Mouse (Mus musculus) forebrain, postnatal 0 days (tissue): ENCODE results near the gene Stard5. TPM values are rescaled to one million over a fixed set of nuclear protein-coding genes. Genes with fewer than 3 reads are reported as not detected.

ENCODE experiments used
- ATAC-seq: fragments of 200-750 bp; cut with Nextera tagmentation; 2 replicates; pipeline ENCODE4 v1.8.0; 2017; ENCODE audit warnings: mild to moderate bottlenecking, moderate library complexity
- DNase-seq: peaks from one replicate; pipeline ENCODE4 v3.0.0-alpha.2; 2015
- H3K27ac ChIP-seq: fragments of 300-500 bp; sonication (generic); 2 replicates; pipeline ENCODE4 v1.5.1; 2014; ENCODE audit warnings: low read depth, mild to moderate bottlenecking, antibody characterized with exemption, low read length, moderate library complexity, mixed read lengths
- H3K27me3 ChIP-seq: fragments of 300-500 bp; sonication (generic); 2 replicates; pipeline ENCODE4 v1.6.1; 2014; ENCODE audit warnings: mild to moderate bottlenecking, low read length, mixed read lengths; ENCODE audit not compliant: insufficient read depth
- H3K36me3 ChIP-seq: fragments of 300-500 bp; sonication (generic); 2 replicates; pipeline ENCODE4 v1.6.1; 2014; ENCODE audit warnings: mild to moderate bottlenecking, moderate library complexity; ENCODE audit not compliant: insufficient read depth
- H3K4me1 ChIP-seq: fragments of 300-500 bp; sonication (generic); 2 replicates; pipeline ENCODE4 v1.6.1; 2014; ENCODE audit warnings: antibody characterized with exemption; ENCODE audit not compliant: insufficient read depth
- H3K4me2 ChIP-seq: fragments of 300-500 bp; sonication (generic); 2 replicates; pipeline ENCODE4 v1.6.1; 2014; ENCODE audit warnings: low read depth, mild to moderate bottlenecking, moderate library complexity
- H3K4me3 ChIP-seq: fragments of 300-500 bp; sonication (generic); 2 replicates; pipeline ENCODE4 v1.5.1; 2014; ENCODE audit warnings: low read depth, low read length, mixed read lengths
- H3K9ac ChIP-seq: fragments of 300-500 bp; sonication (generic); 2 replicates; pipeline ENCODE4 v1.6.1; 2014; ENCODE audit warnings: mild to moderate bottlenecking
- H3K9me3 ChIP-seq: fragments of 300-500 bp; sonication (generic); 2 replicates; pipeline ENCODE4 v1.6.1; 2016; ENCODE audit warnings: low read length
- CTCF ChIP-seq: sonication (generic); IDR thresholded peaks from 2 replicates; pipeline ENCODE4 v1.5.1; 2016; ENCODE audit warnings: antibody characterized with exemption, control low read depth, low read depth
- WGBS: fragments of 180-500 bp; shearing (Covaris S2); extraction: QIAGEN DNeasy Blood & Tissue Kit; methylation state at CpG from one replicate; pipeline ENCODE4 v1.1.7; 2014; 5-methylcytosine and 5-hydroxymethylcytosine counted together
- polyA plus RNA-seq: library from polyadenylated mRNA; unstranded; fragments of >200 nt; fragmentation: Nextera tagmentation; extraction: Ambion mirVana; gene quantifications from 2 replicates; pipeline ENCODE4 v1.2.1, GENCODE M21; 2015
- total RNA-seq: library from RNA; depleted of rRNA; stranded (reverse); fragments of >200 nt; gene quantifications from 2 replicates; pipeline ENCODE4 v1.2.3, GENCODE M21; 2014

Gene Stard5
- total and polyA plus RNA-seq, 2 experiments from 2014 or later, result 5.5 to 9.6 TPM

DNA sequence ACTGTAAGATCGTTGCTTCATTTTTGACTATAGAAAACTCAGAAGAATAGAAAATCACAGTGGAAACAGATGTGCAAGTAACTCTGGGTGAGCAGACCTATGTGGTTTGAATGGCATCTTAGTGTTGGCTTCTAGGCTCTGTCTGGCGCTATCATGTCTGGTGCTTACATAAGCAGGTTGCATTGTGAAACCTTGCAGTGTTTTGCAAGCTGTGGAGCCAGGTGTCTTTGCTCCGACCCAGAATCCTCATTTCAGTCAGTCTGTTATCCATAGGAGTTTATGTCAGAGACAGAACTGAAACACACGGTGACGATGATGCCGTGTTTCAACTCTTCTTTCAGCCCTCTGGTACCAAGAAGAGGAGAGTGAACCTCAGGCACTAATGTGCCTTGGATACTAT is 2.1 kb downstream of the Stard5 start:
- ATAC-seq, result no peak
- no peaks in the 10 kb centered on the region for H3K9me3 ChIP-seq
- DNase-seq, result no peak
- H3K4me2 ChIP-seq, result no peak overlapping the region
- H3K36me3 ChIP-seq, result no peaks in the 10 kb centered on the region
- H3K9ac ChIP-seq, result no peak overlapping the region
- H3K27me3 ChIP-seq, result no peaks in the 10 kb centered on the region
- 80% methylated on average over 6 of the region's 6 CpGs for WGBS
- H3K4me1 ChIP-seq, result peaks cover 9% of the 10 kb centered on the region; the same call in 1 of the 2 replicates
- no peak for TF ChIP-seq CTCF
- no peak overlapping the region for H3K27ac ChIP-seq
- no peak overlapping the region for H3K4me3 ChIP-seq

DNA sequence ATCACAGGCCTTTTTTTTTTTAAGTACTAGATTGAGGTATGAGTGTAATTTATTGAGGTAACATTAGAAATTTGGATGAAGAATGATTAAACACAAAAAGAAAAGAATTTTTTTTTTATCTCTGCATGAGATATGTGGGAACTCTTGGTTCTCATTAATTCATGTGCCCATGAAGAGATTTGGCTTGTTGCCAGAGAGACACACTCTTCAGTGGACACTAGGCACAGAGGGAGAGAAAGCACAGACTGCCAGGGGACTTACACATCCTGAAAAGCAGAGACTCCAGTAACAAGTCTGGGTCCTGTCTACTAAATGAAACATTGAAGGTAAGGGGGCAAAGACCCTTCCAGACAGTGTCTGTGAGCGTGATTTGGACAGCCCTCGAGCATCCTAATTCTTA is 4.0 kb downstream of the Stard5 start:
- no peak for ATAC-seq
- no peak for TF ChIP-seq CTCF
- no peak overlapping the region for H3K9ac ChIP-seq
- H3K27me3 ChIP-seq, result no peaks in the 10 kb centered on the region
- no peaks in the 10 kb centered on the region for H3K9me3 ChIP-seq
- H3K4me3 ChIP-seq, result no peak overlapping the region
- 76% methylated on average over 2 of the region's 2 CpGs for WGBS
- DNase-seq, result no peak
- no peaks in the 10 kb centered on the region for H3K36me3 ChIP-seq
- H3K27ac ChIP-seq, result no peak overlapping the region
- no peak overlapping the region for H3K4me2 ChIP-seq
- H3K4me1 ChIP-seq, result peaks cover 7% of the 10 kb centered on the region; the same call in 1 of the 2 replicates

DNA sequence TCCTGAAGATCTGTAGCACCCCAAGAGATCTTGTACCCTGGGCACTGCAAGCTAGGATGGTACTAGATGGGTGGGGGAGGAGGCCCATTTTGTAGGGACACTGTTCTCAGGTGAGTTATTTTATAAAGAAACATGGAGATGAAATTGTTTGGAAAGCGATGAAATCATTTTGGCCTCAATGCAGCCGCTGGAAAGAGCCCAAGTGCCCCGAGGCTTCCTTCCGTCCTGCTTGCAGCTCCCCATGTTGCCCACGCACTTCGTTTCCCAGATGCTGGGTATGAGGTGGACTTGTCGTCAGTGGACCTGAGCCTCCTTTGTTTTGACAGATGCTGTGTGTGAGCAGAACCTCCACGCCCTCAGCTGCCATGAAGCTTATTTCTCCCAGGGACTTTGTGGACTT is 4.7 kb downstream of the Stard5 start:
- no peak overlapping the region for H3K27ac ChIP-seq
- no peak for TF ChIP-seq CTCF
- no peaks in the 10 kb centered on the region for H3K36me3 ChIP-seq
- no peak overlapping the region for H3K9ac ChIP-seq
- no peaks in the 10 kb centered on the region for H3K27me3 ChIP-seq
- no peak overlapping the region for H3K4me2 ChIP-seq
- no peak overlapping the region for H3K4me3 ChIP-seq
- no peak for DNase-seq
- no peak for ATAC-seq
- H3K9me3 ChIP-seq, result no peaks in the 10 kb centered on the region
- 86% methylated on average over 8 of the region's 8 CpGs for WGBS
- 0 out of 2 replicates have a peak, but pooled peaks cover under 1% of the 10 kb centered on the region for H3K4me1 ChIP-seq

DNA sequence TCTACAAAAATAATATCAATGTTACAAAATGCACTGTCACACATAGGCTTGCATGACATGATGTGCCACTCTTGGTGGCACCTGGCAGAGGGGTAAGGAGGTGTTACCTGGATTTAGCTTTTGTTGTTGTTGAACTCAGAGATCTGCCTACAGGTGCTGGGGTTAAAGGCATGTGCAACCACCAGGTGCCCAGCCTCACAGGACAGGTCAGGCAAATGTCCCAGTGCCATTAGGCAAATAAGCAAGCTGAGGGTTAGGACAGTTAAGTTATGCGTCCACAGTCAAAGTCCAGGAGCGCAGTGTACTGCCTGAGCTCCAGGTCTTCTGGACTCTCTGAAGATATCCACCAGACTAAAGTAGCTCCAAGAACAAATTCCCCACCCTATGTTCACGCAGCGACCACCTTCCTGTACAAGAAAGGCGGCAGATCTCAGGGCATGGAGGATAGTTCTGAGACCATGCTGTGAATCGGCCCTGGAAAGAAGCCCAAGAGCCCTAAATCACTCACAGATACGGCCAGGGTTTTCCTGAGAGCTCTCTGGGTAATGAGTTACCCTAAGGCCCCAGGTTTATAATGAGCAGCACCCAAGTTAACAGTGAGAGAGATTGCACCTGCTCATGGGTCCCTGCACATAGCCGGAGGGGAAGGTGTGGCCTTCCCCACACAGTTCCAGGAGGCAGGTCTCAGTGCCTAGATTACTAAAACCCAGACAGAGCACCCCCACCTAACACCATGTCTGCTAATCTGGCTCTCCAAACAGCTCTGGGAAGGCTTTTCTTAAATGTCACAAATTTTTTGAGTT is 6.2 kb downstream of the Stard5 start:
- 91% methylated on average over 8 of the region's 8 CpGs for WGBS
- Histone ChIP-seq H3K4me2 (no peak overlapping the region), H3K4me1 (no peaks in the 10 kb centered on the region), H3K27me3 (no peaks in the 10 kb centered on the region), H3K4me3 (no peak overlapping the region), H3K36me3 (no peaks in the 10 kb centered on the region), H3K9ac (no peak overlapping the region), H3K9me3 (no peaks in the 10 kb centered on the region), H3K27ac (no peak overlapping the region)
- TF ChIP-seq CTCF, result no peak
- ATAC-seq (no peak), DNase-seq (no peak)

DNA sequence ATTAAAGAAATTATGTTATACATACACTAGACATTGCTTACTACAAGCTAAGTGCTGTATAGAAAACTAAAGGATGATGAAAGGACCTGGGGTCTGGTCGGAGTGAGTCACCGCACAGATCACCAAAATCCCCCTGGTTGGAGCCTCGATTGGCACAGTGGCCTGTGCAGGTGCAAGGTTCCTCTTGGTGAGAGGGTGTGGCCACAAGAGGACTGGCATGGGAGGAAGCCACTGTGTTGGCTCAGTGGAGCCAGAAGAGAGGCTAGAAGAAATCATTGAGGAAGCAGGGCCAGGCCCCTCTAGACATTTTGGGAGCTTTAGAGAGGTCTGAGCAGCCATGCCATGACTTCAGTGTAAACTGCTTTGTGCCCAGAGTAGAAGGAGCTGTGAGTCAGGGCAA is 7.3 kb downstream of the Stard5 start:
- no peak overlapping the region for H3K4me3 ChIP-seq
- H3K9me3 ChIP-seq, result no peaks in the 10 kb centered on the region
- 86% methylated on average over 3 of the region's 3 CpGs for WGBS
- ATAC-seq, result no peak
- no peaks in the 10 kb centered on the region for H3K36me3 ChIP-seq
- TF ChIP-seq CTCF, result no peak
- H3K27me3 ChIP-seq, result no peaks in the 10 kb centered on the region
- H3K27ac ChIP-seq, result no peak overlapping the region
- no peak overlapping the region for H3K4me2 ChIP-seq
- H3K9ac ChIP-seq, result no peak overlapping the region
- no peak for DNase-seq
- no peaks in the 10 kb centered on the region for H3K4me1 ChIP-seq

DNA sequence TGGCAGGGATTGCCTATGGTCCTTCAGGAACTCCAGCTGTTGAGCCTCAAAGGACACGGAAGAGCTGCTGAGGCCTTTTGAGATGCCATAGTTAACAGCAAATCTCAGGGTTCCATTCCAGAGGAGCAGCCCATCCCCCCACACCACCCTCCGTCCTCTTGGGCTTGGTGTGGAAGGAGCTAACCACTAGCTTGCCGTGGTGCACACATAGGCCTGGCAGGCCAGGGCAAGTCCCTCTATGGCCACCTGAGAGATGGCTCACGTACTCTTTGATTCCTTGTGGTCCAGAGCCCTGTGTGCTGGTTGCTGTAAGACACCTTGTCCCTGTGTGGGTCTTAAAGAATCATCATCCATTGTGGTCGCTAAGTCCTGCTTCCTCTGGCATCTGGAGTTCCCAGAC is 8.8 kb downstream of the Stard5 start:
- WGBS, result 91% methylated on average over 5 of the region's 5 CpGs
- no peaks in the 10 kb centered on the region for H3K27me3 ChIP-seq
- H3K4me1 ChIP-seq, result no peaks in the 10 kb centered on the region
- no peak overlapping the region for H3K4me3 ChIP-seq
- no peak for TF ChIP-seq CTCF
- ATAC-seq (no peak), DNase-seq (no peak)
- H3K4me2 ChIP-seq, result no peak overlapping the region
- H3K9me3 ChIP-seq, result no peaks in the 10 kb centered on the region
- H3K9ac ChIP-seq, result no peak overlapping the region
- H3K36me3 ChIP-seq, result no peaks in the 10 kb centered on the region
- H3K27ac ChIP-seq, result no peak overlapping the region

DNA sequence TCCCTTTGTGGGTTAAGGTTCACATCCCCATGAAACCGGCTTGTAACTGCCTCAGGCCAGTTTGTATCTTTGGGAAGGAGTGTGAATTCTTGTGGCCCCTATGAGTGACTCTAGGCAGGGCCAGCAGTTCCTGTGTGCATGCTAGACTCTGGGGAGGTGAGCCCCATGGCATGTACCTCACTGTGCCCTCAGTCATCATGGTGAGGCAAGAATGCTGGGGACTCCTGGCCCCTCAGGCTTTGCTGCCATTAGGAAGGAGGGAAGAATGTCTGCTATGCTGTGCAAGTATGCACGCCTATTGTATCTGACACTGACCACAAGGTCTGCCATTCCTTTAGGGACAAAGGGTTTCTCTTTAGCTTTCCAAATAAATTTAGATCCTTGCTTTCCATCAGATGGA is 9.4 kb downstream of the Stard5 start:
- Histone ChIP-seq H3K4me3 (no peak overlapping the region), H3K4me2 (no peak overlapping the region), H3K27me3 (no peaks in the 10 kb centered on the region), H3K4me1 (no peaks in the 10 kb centered on the region), H3K9me3 (no peaks in the 10 kb centered on the region), H3K27ac (no peak overlapping the region), H3K9ac (no peak overlapping the region), H3K36me3 (no peaks in the 10 kb centered on the region)
- DNase-seq (no peak), ATAC-seq (no peak)
- no peak for TF ChIP-seq CTCF
- WGBS, result 67% methylated on average over 2 of the region's 2 CpGs
